Mouse (Mus musculus) testis, postnatal 10 days (tissue): ENCODE measurements at regions not wholly inside any gene's neighbourhood (a gene's known extent, or its start where the extent isn't known, plus 50 kb on each side); places are given as distances from the start of the nearest gene placed in this dataset.
A peak's percentile ranks its signal among the peaks of the same experiment; 100 is the strongest.

ENCODE experiments used
- DNase-seq: peaks from one replicate; pipeline ENCODE4 v3.0.0; 2021; ENCODE audit warnings: low spot score

- DNase-seq: no peak
These were observed 1006.2 kb upstream of the Cdh20 start for GRCm38 (mm10) chr1:103762044-103762663.

GRCm38 (mm10) chr1:103762745-103763144, 1005.6 kb upstream of the Cdh20 start:
- peak; percentile 43 for DNase-seq

GRCm38 (mm10) chr1:103767315-103767714, 1001.0 kb upstream of the Cdh20 start:
- peak; percentile 38 for DNase-seq

- no peak for DNase-seq
These were observed 983.6 kb upstream of the Cdh20 start for GRCm38 (mm10) chr1:103784692-103785091.

GRCm38 (mm10) chr1:103796337-103796736, 972.0 kb upstream of the Cdh20 start:
- DNase-seq: no peak

GRCm38 (mm10) chr1:103799343-103799742, 969.0 kb upstream of the Cdh20 start:
- no peak for DNase-seq

GRCm38 (mm10) chr1:103817946-103818345, 950.4 kb upstream of the Cdh20 start:
- DNase-seq: no peak
